Mouse (Mus musculus) T-helper 1 cell (primary cell): ENCODE measurements at regions not wholly inside any gene's neighbourhood (a gene's known extent, or its start where the extent isn't known, plus 50 kb on each side); places are given as distances from the start of the nearest gene placed in this dataset.

Experiments used
- in situ Hi-C: fragments of 300-600 bp; cut with MboI, MseI; formaldehyde crosslinking; loops from one replicate; pipeline ENCODE4 v1.15.1; 2025; ENCODE audit warnings: high pct_unique_total_duplicates

DNA sequence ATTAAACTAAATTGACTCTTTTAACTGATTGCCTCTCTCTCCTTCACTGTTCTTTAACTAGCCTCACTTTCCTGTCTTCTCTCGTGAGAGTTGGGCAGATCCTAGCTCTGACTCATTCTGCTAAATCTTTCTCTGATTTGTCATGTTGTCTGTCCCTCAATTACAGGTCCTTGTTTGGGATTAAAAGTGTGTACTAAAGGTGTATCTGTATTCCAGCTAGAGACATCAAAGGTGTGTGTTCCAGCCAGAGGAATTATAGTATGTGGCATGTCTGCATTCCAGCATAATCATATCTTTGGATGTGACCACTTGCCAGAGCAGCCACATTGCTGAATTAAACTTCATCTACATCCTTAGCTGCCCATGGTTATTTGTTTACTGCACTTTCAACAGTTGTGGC lies 167.5 kb upstream of the Fam83b start:
- in situ Hi-C loops: loop anchor here (25.0 kb wide), 1 partner anchor 1397 kb away; the partner anchor contains the start of gene Bcl2l10

DNA sequence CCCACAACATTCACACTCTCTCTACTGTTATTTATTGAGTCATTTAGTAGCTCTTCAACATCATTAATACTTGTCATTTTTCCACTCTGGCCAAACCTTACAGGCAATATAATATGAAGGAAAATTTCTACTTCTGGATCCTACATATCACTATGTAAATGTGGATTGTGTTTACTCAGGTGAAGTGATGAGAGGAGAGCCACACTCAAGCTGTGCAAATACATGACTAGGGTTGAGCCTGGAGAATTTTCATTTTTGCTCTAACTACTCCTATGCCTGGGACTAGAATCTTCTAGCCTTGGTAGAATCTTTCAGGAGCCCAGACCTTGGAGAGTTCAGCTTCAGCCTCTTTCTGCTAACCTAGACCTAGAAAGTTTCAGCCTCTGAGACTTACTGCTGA lies 166.9 kb upstream of the Fam83b start:
- in situ Hi-C loops: loop anchor here (25.0 kb wide), 1 partner anchor 1397 kb away; the partner anchor contains the start of gene Bcl2l10

DNA sequence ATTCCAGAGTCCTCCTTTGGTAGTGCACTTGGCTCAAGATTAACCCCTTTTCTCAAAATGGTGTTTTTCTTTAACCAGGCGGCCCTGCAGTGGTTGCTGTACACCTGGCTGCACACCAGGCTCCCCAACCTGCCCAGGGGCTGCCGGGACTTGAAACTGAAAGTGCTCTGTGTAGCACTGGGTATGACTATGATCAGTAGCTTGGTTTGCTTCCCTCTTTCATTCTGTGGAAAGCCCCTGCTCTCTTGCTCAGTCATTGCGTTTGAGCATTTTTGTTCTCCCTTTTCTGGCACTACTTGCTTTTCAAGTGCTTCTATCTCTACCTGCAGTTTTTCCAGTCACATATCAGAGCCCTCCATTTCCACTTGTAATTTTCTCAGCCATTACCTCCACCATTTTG lies 156.0 kb upstream of the Fam83b start:
- in situ Hi-C loops: no loop called here

DNA sequence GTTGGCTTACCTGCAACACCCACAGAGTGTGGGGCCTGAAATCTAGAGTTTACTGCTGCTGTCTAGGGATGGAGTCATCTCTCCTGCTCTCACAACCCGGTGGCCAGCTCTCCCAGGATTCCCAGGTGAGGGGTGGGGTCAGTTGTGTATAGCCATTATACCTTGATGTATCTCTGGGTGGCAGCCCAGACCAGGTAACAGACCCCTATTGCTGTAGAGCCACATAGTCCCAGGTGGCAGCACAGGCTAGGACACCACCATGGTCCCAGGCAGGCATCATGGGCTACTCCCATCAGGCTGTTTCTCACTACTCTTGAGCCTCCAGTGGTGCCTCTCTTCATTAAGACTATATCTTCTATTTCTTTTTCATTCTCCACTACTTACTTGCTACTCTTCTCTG lies 148.9 kb upstream of the Fam83b start:
- in situ Hi-C loops: no loop called here

DNA sequence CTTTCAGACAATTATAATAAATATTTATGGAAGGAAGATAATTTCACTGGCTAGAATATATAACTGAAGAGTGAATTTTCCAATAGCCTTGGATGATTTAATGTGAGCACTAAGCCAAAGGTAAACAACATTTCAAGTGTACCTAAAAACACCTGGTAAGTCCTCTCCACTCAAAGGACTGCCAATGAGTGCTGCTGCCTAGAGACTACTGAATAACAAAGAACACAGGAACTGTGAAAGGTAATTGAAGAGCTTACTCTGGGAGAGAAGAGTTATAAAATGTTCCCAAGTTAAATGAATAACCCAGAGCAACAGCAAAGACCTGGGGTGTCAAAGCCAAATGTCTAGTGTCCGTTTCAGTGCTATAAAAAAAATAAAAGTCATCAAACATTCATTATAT lies 139.5 kb upstream of the Fam83b start:
- in situ Hi-C loops: no loop called here

DNA sequence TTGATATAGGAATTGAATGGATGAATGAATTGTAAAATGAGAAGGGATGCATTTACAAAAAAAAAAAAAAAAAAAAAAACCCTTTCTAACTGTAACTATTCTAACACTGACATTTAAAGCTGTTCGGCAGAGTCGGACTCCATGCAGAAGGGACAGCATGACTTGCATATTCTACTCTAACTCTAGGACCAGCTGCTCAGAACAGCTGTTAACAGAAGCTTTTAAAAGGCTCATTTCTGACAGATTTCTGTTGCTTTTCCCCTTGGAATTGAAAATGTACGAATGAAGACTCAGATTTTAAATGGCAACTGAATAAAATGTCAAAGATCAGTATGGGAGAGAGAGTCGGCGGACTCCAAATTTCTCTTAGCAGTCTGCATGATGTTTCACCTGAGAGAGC lies 138.9 kb upstream of the Fam83b start:
- in situ Hi-C loops: no loop called here

DNA sequence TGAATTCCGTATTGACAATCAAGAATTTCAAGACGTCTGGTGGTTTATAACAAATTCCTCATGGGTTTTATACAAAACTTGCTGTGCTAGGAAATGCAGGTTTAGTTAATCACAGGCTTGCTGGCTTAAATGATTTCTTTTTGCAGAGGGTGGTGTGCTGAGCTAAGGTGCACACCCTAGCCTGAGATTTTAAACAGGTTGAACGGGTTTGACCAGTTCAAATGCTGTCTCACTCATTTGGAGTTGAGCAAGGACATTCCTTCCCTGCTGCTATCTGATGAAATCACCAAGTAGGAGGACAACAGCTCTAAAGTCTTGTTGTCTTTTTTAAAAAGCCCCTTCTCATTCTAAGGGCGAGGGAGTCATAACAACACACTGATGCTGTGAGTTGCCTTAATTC lies 128.6 kb upstream of the Fam83b start:
- in situ Hi-C loops: no loop called here

DNA sequence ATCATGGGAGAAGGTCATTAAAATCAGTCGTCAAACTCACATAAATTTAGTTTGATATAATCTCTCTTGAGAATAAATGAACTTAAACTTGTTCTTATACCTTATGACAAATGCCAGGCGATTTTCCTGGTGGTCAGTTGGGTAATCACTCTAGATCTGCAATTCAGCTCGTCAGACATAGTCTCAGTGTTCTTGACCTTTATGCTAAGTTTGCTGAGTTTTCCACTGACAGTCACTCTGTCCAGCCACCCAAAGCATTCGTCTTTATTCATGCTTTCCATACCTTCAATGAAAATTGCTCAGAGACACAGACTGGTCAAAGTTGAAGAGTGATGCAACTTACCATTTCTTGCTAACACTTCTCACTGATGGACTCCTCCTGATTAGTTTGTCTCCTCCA lies 126.1 kb upstream of the Fam83b start:
- in situ Hi-C loops: no loop called here

DNA sequence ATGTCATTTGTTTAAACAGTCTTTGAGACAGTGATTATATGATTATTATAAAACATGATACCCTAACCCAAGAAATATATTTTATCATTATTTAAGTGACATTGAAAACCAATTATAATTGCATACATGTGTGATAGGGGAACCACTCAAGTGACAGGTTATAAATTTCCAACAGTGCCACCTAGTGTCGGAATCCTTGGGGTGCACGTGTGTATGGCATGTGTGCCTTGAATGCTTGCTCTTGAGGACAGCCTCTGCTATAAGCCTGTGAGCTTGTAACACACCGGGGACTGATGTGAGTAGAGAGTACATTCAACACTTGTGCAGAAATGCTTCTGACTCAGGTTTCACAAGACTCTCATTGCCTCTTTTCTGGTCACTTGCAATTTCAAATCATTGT lies 93.9 kb upstream of the Fam83b start:
- in situ Hi-C loops: no loop called here

DNA sequence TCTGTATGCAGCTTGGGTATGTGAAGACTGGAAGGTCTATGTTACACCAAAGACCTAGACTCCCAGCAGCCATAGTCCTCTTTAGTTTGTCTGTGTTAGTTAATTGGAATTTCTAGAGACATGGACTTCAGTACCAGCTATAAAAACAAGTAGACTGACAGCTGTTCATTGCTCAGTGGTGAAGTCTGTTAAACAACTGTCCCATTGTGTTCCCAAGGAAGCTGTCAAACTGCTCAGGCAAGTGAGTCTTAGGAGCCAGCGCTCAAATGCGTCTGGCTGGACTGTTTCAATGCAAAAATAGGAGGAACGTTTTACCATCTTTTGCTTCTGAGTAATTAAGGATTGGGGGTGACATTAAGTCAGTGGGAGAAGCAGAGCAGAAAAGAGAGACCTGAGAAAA lies 92.9 kb upstream of the Fam83b start:
- in situ Hi-C loops: no loop called here

DNA sequence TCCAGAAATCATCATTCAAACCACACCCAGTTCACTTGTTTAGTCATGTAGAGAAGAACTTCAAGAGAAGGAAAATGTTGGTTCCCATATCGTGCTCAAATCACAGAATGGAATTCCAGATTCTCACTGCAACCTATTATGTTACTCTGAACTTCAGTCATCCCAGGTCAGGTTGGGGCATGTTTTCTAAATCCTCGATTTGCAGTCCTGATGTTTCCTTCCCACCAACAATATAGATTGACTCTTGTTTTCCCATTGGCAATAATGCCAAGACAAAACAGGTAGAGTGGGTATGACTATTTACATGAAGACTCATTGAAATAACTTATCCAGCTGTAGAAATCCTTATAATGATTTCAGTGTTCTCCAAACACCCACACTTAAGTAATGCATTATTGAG lies 86.4 kb upstream of the Fam83b start:
- in situ Hi-C loops: no loop called here

DNA sequence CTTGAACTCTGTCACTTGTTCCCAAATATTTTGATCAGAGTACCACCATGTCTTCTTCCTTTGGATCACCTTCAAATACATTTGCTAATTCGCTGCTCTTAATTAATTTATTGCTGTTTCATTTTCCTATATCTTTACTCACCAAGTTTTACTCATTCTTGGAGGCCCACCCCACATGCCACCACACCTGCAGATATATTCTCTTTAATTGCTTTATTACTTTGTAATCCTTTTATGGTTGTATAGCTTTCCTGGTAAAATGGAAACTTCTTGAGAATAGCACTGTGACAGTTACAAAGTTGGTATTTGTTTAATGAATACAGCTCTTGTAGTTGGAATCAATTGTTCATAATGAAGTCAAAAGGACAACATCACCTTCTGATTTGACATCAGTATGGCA lies 82.6 kb upstream of the Fam83b start:
- in situ Hi-C loops: no loop called here

DNA sequence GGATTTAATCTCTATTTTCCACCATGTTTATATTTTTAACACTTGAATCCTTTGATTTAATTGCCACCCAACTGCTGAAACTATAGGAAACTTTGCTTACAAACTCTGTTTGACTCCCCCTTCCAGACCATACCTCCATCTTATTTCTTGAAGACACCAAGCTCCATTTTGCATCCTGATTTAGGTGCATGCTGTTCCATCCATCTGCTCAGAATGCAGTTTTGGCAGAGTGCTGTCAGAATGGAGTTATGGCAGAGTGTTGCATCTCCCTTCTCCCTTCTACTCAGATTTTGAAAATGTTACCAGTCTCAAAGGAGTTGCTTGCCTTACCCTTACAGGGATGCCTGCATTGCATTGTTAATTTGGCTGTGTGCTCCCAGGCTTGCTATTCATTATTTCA lies 79.5 kb upstream of the Fam83b start:
- in situ Hi-C loops: no loop called here
